Mouse (Mus musculus) heart, adult 2 months (tissue): Measurements from ENCODE around the gene Oprd1.

Experiments used
- CTCF ChIP-seq: fragments of 200-600 bp; IDR thresholded peaks from 2 replicates; pipeline ENCODE4 v1.8.1; 2022; ENCODE audit warnings: antibody characterized with exemption, mild to moderate bottlenecking, moderate library complexity
- EP300 ChIP-seq: fragments of 200-500 bp; IDR thresholded peaks from 2 replicates; pipeline ENCODE4 v1.6.1; 2011; ENCODE audit warnings: low read depth, low read length, control low read depth; ENCODE audit not compliant: insufficient read depth

DNA sequence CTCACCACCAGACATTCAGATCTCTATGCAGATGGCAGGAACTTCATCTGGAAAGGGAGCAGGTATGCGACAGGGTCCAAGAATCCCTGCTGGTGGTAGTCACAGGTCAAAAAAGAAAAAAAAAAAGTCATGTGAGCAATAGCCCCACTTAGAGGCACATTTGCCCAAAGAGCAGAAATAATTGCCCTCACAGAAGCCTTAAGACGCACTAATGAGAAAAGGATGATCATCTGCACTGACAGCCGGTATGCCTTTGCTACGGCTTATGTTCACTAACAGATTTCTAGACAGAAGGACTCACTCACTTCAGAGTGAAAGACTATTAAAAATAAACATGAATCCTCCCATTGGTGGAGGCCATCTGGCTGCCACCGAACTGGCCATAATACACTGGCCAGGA lies 44.7 kb downstream of the Oprd1 start:
- TF ChIP-seq EP300 (no peak), CTCF (no peak)
